Mouse (Mus musculus): ENCODE measurements at regions not wholly inside any gene's neighbourhood (a gene's known extent, or its start where the extent isn't known, plus 50 kb on each side); places are given as distances from the start of the nearest gene placed in this dataset.

GRCm38 (mm10) chr5:119213196-119213595 is 457.3 kb upstream of the Tbx3 start:
- TF ChIP-seq EP300 (IDR thresholded peaks at IDR 0.05) (peak; percentile 66; the same call in 1 of the 2 replicates), CTCF (IDR thresholded peaks at IDR 0.05) (no peak)

Measured in lung, postnatal 0 days (tissue).